Comparison of ENCODE assay signal across 20 mouse cellular contexts in the genomic region with DNA sequence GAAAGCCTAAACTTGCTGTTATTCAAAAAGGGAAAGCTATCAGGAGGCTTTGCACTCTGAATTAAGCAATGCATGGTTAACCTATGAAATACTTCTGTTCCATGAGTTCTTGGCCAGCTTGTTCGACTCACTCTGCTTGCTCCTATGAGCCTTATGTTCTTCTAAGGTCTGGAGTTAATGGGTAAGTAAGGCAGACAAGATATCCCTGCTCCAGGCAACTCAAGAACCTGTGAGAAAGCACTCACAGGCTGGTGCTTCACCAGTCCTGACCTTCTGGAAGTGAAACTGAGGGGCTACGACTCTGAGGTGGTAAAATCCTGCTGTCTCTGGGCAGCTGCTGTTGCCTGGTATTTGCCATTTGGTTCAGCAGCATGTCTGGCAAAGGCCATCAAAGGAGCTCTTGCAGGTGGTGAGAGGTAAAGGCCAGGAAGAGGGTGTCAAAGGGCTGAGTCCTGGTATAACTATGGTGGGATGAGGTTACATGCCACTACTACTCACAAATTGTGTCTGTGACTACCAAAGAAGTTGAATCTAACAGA.
DNase-seq lines count a peak whose midpoint lies in the region; ATAC-seq and TF ChIP-seq lines count a peak whose summit lies in the region.
"Had no signal": no experiment of that assay in that cellular context is flagged by ENCODE, and none has a peak within 500 bp of the region (broad histone marks: within the 10 kb centered on the region; RNA-seq: fewer than 3 reads in every experiment).

No protein-coding gene starts in this region.

- no peaks in the 10 kb centered on the region for H3K9me3 ChIP-seq in lung, embryonic 15.5 days
- no peaks in the 10 kb centered on the region for H3K9me3 ChIP-seq in CH12.LX (replicated peaks; ENCODE audit: low read length)
- no peaks in the 10 kb centered on the region for H3K9me3 ChIP-seq in embryonic facial prominence, embryonic 14.5 days (ENCODE audit: control insufficient read depth, low read length)
- no peaks in the 10 kb centered on the region for H3K9me3 ChIP-seq in stomach, postnatal 0 days (ENCODE audit: control insufficient read depth, low read length)
- H3K9me3 ChIP-seq: heart, embryonic 13.5 days; liver, embryonic 15.5 days; megakaryocyte, embryonic 14.5 days; neural tube, embryonic 15.5 days had no signal

- peak overlapping the region; percentile 65 for H3K27ac ChIP-seq in lung, embryonic 15.5 days
- no peak overlapping the region for H3K27ac ChIP-seq in CH12.LX (ENCODE audit: insufficient read depth, low read depth)
- H3K27ac ChIP-seq in embryonic facial prominence, embryonic 14.5 days (replicated peaks; ENCODE audit: low read depth, low read length): peak overlapping the region; percentile 46; the same call in 1 of the 2 replicates
- 0 out of 2 replicates have a peak overlapping the region, but pooled peaks have one; percentile 30 for H3K27ac ChIP-seq in stomach, postnatal 0 days (replicated peaks)
- H3K27ac ChIP-seq: heart, adult 2 months; heart, embryonic 13.5 days; left cerebral cortex, adult 2 months; liver, embryonic 15.5 days; neural tube, embryonic 15.5 days had no signal

- 0 out of 2 replicates have a peak, but pooled peaks have one; percentile 11 for TF ChIP-seq EP300 in CH12.LX (IDR thresholded peaks at IDR 0.05; ENCODE audit: low read length)
- TF ChIP-seq EP300 in stomach, postnatal 0 days (optimal IDR thresholded peaks at IDR 0.05): no peak

- no peaks in the 10 kb centered on the region for H3K79me2 ChIP-seq in CH12.LX (replicated peaks; ENCODE audit: control insufficient read depth, extremely low read depth, insufficient read depth, poor library complexity, severe bottlenecking)

- in situ Hi-C loops in CH12.LX (cut with MboI; ENCODE audit: low pct_ligation_motif_present, low pct_unique_long_range_greater_than_20kb, low sequenced_read_pairs): no loop called here

- no peak for TF ChIP-seq RAD21 in CH12.LX (IDR thresholded peaks at IDR 0.05; ENCODE audit: low read depth, low read length)

- no peak overlapping the region for H3K4me3 ChIP-seq in lung, embryonic 15.5 days
- no peak overlapping the region for H3K4me3 ChIP-seq in CH12.LX (replicated peaks in 1 of 3; ENCODE audit: low read depth in 2 of 3, low read length in 2 of 3, poor library complexity in 1 of 3)
- H3K4me3 ChIP-seq in embryonic facial prominence, embryonic 14.5 days (ENCODE audit: low read depth, low read length): no peak overlapping the region
- no peak overlapping the region for H3K4me3 ChIP-seq in stomach, postnatal 0 days (ENCODE audit: low read depth, low read length)
- H3K4me3 ChIP-seq: heart, adult 2 months; heart, embryonic 13.5 days; left cerebral cortex, adult 2 months; liver, embryonic 15.5 days; megakaryocyte, embryonic 14.5 days; neural tube, embryonic 15.5 days had no signal

- no peak for ATAC-seq in lung, embryonic 15.5 days (ENCODE audit: borderline replicate concordance, extremely low read depth, low FRiP score, low TSS enrichment)
- ATAC-seq in embryonic facial prominence, embryonic 14.5 days (ENCODE audit: low read depth): no peak; the same call in 1 of the 2 replicates
- no peak for ATAC-seq in stomach, postnatal 0 days (ENCODE audit: low FRiP score, low TSS enrichment)

- TF ChIP-seq POLR2A in CH12.LX (IDR thresholded peaks at IDR 0.05; ENCODE audit: low read depth, low read length): no peak

- no peak for TF ChIP-seq CTCF in CH12.LX (conservative IDR thresholded peaks at IDR 0.05 in 1 of 2, IDR thresholded peaks at IDR 0.05 in 1 of 2; ENCODE audit: low read depth in 2 of 2, low read length in 2 of 2)
- no peak for TF ChIP-seq CTCF in stomach, postnatal 0 days (IDR thresholded peaks at IDR 0.05; ENCODE audit: low read depth)

- no peak for DNase-seq in lung, postnatal 10 days
- peak; percentile 21 for DNase-seq in CH12.LX (ENCODE audit: extremely low read depth)
- no peak for DNase-seq in embryonic facial prominence, embryonic 14.5 days (ENCODE audit: low spot score)
- no peak for DNase-seq in stomach, postnatal 0 days (ENCODE audit: low spot score)
- DNase-seq in kidney, postnatal 4 days: no peak
- no peak for DNase-seq in adrenal gland, adult (ENCODE audit: inconsistent age in 2 of 2, low spot score in 1 of 2)
- DNase-seq: adrenal gland, adult 2 months; cerebellum, adult 11-12 months; cerebellum, postnatal 10 days; gastrocnemius, postnatal 36 days; heart, adult 2 months; heart, postnatal 14 days; kidney, adult 11 months; liver had no signal

- 64% methylated on average over 2 of the region's 2 CpGs for WGBS in lung, embryonic 15.5 days
- 58% methylated on average over 2 of the region's 2 CpGs for WGBS in embryonic facial prominence, embryonic 14.5 days
- 70% methylated on average over 2 of the region's 2 CpGs for WGBS in stomach, postnatal 0 days

- dilution Hi-C loops in CH12.LX (cut with MboI; ENCODE audit: extremely low pct_ligation_motif_present, extremely low pct_unique_long_range_greater_than_20kb, low sequenced_read_pairs): no loop called here

- no peak overlapping the region for H3K9ac ChIP-seq in lung, embryonic 15.5 days
- no peak overlapping the region for H3K9ac ChIP-seq in CH12.LX (ENCODE audit: insufficient read depth, low read depth)
- H3K9ac ChIP-seq in embryonic facial prominence, embryonic 14.5 days (ENCODE audit: low read depth, low read length): no peak overlapping the region
- no peak overlapping the region for H3K9ac ChIP-seq in stomach, postnatal 0 days (ENCODE audit: low read length)
- H3K9ac ChIP-seq: heart, embryonic 13.5 days; liver, embryonic 15.5 days; neural tube, embryonic 15.5 days had no signal

- H3K4me2 ChIP-seq in lung, embryonic 15.5 days: no peak overlapping the region
- peak overlapping the region; percentile 34 for H3K4me2 ChIP-seq in CH12.LX (ENCODE audit: insufficient read depth, low read depth, poor library complexity, severe bottlenecking)
- no peak overlapping the region for H3K4me2 ChIP-seq in embryonic facial prominence, embryonic 14.5 days (ENCODE audit: low read depth, low read length)
- no peak overlapping the region for H3K4me2 ChIP-seq in stomach, postnatal 0 days (replicated peaks; ENCODE audit: low read depth)
- H3K4me2 ChIP-seq: heart, embryonic 13.5 days; liver, embryonic 15.5 days; neural tube, embryonic 15.5 days had no signal

- peaks cover 24% of the 10 kb centered on the region for H3K4me1 ChIP-seq in lung, embryonic 15.5 days
- peaks cover 17 to 40% of the 10 kb centered on the region in 2 experiments for H3K4me1 ChIP-seq in CH12.LX (ENCODE audit: control insufficient read depth in 1 of 2, insufficient read depth in 2 of 2)
- peaks cover 33% of the 10 kb centered on the region for H3K4me1 ChIP-seq in embryonic facial prominence, embryonic 14.5 days (ENCODE audit: control insufficient read depth, insufficient read depth, low read length)
- H3K4me1 ChIP-seq in stomach, postnatal 0 days (replicated peaks; ENCODE audit: control insufficient read depth, insufficient read depth): no peaks in the 10 kb centered on the region
- H3K4me1 ChIP-seq: liver, embryonic 15.5 days; megakaryocyte, embryonic 14.5 days; neural tube, embryonic 15.5 days had no signal

- no peaks in the 10 kb centered on the region for H3K27me3 ChIP-seq in lung, embryonic 15.5 days
- H3K27me3 ChIP-seq in CH12.LX (replicated peaks): no peaks in the 10 kb centered on the region
- no peaks in the 10 kb centered on the region for H3K27me3 ChIP-seq in embryonic facial prominence, embryonic 14.5 days (replicated peaks; ENCODE audit: control insufficient read depth, insufficient read depth, low read length)
- H3K27me3 ChIP-seq in stomach, postnatal 0 days (ENCODE audit: control insufficient read depth, insufficient read depth, low read length): no peaks in the 10 kb centered on the region
- H3K27me3 ChIP-seq: heart, embryonic 13.5 days; liver, embryonic 15.5 days; megakaryocyte, embryonic 14.5 days; neural tube, embryonic 15.5 days had no signal

- no peaks in the 10 kb centered on the region for H3K36me3 ChIP-seq in lung, embryonic 15.5 days
- H3K36me3 ChIP-seq in CH12.LX (replicated peaks in 1 of 2; ENCODE audit: control insufficient read depth in 1 of 2, insufficient read depth in 1 of 2, low read length in 1 of 2): no peaks in the 10 kb centered on the region
- no peaks in the 10 kb centered on the region for H3K36me3 ChIP-seq in embryonic facial prominence, embryonic 14.5 days (ENCODE audit: control insufficient read depth, insufficient read depth, low read length)
- no peaks in the 10 kb centered on the region for H3K36me3 ChIP-seq in stomach, postnatal 0 days (ENCODE audit: control insufficient read depth, insufficient read depth, low read length)
- H3K36me3 ChIP-seq: heart, embryonic 13.5 days; liver, embryonic 15.5 days; neural tube, embryonic 15.5 days had no signal

TF ChIP-seq in CH12.LX, 34 proteins besides CTCF, POLR2A, EP300 and RAD21:
- 0 out of 2 replicates have a peak, but pooled peaks have one; percentile 5 for TF ChIP-seq MAX (IDR thresholded peaks at IDR 0.05; ENCODE audit: low read length)
- no peak for TF ChIP-seq SMC3 (IDR thresholded peaks at IDR 0.05; ENCODE audit: low read depth, low read length)
